Mouse (Mus musculus) G1E-ER4 (cell line): ENCODE measurements around the gene Ppme1. TPM values are rescaled to one million over a fixed set of nuclear protein-coding genes. Genes with fewer than 3 reads are reported as not detected.

Experiments
- GATA1 ChIP-seq: IDR thresholded peaks from one replicate; pipeline ENCODE4 v1.8.0; 2012; ENCODE audit warnings: low read length, inconsistent platforms
- polyA plus RNA-seq: library from polyadenylated mRNA; stranded (reverse); fragments of >175 nt; gene quantifications from 2 replicates; pipeline ENCODE4 v1.2.3, GENCODE M21; 2012

Ppme1 gene
- polyA plus RNA-seq, 1 experiment, result 57.9 TPM

- no peak for TF ChIP-seq GATA1
These were observed 15.3 kb downstream of the Ppme1 start for GRCm38 (mm10) chr7:100356768-100357167.

- TF ChIP-seq GATA1, result no peak
These were observed 15.8 kb downstream of the Ppme1 start for GRCm38 (mm10) chr7:100356324-100356723.

GRCm38 (mm10) chr7:100354984-100355383, 17.1 kb downstream of the Ppme1 start:
- no peak for TF ChIP-seq GATA1

- TF ChIP-seq GATA1, result no peak
These were observed 36.2 kb downstream of the Ppme1 start for GRCm38 (mm10) chr7:100335921-100336320.

- no peak for TF ChIP-seq GATA1
These were observed 40.8 kb downstream of the Ppme1 start for GRCm38 (mm10) chr7:100331269-100331668.

- no peak for TF ChIP-seq GATA1
These were observed 43.5 kb downstream of the Ppme1 start for GRCm38 (mm10) chr7:100328636-100329035.

GRCm38 (mm10) chr7:100327514-100327913, 44.6 kb downstream of the Ppme1 start:
- TF ChIP-seq GATA1, result no peak

GRCm38 (mm10) chr7:100325482-100325881, 46.6 kb downstream of the Ppme1 start:
- TF ChIP-seq GATA1, result no peak

- TF ChIP-seq GATA1, result no peak
These were observed 48.4 kb downstream of the Ppme1 start for GRCm38 (mm10) chr7:100323721-100324120.

GRCm38 (mm10) chr7:100317534-100317933, 54.6 kb downstream of the Ppme1 start:
- no peak for TF ChIP-seq GATA1

- no peak for TF ChIP-seq GATA1
These were observed 55.2 kb downstream of the Ppme1 start for GRCm38 (mm10) chr7:100316924-100317323.

GRCm38 (mm10) chr7:100312716-100313115, 59.4 kb downstream of the Ppme1 start:
- TF ChIP-seq GATA1, result no peak

- no peak for TF ChIP-seq GATA1
These were observed 61.8 kb downstream of the Ppme1 start for GRCm38 (mm10) chr7:100310290-100310689.

GRCm38 (mm10) chr7:100309679-100310078, 62.4 kb downstream of the Ppme1 start:
- no peak for TF ChIP-seq GATA1

- TF ChIP-seq GATA1, result no peak
These were observed 62.9 kb downstream of the Ppme1 start for GRCm38 (mm10) chr7:100309216-100309615.

- no peak for TF ChIP-seq GATA1
These were observed 64.0 kb downstream of the Ppme1 start for GRCm38 (mm10) chr7:100307872-100308653.

- no peak for TF ChIP-seq GATA1
These were observed 66.2 kb downstream of the Ppme1 start for GRCm38 (mm10) chr7:100305894-100306293.
